Mouse (Mus musculus) testis, adult 2 months (tissue): ENCODE measurements at regions not wholly inside any gene's neighbourhood (a gene's known extent, or its start where the extent isn't known, plus 50 kb on each side); places are given as distances from the start of the nearest gene placed in this dataset.

Source experiments
- H3K27ac ChIP-seq: fragments of 200-500 bp; 2 replicates; pipeline ENCODE4 v1.5.1; 2012; ENCODE audit warnings: low read depth, low read length; ENCODE audit not compliant: control insufficient read depth, insufficient read depth
- H3K27me3 ChIP-seq: fragments of 200-500 bp; 2 replicates; pipeline ENCODE4 v1.6.1; 2012; ENCODE audit warnings: mild to moderate bottlenecking, low read length, moderate library complexity; ENCODE audit not compliant: control insufficient read depth, insufficient read depth
- H3K36me3 ChIP-seq: fragments of 200-500 bp; 2 replicates; pipeline ENCODE4 v1.6.1; 2012; ENCODE audit warnings: mild to moderate bottlenecking, low read length; ENCODE audit not compliant: control insufficient read depth, insufficient read depth
- H3K4me1 ChIP-seq: fragments of 200-500 bp; 2 replicates; pipeline ENCODE4 v1.6.1; 2012; ENCODE audit warnings: low read length; ENCODE audit not compliant: control insufficient read depth, insufficient read depth
- H3K4me3 ChIP-seq: fragments of 200-500 bp; 2 replicates; pipeline ENCODE4 v1.5.1; 2012; ENCODE audit warnings: low read depth, mild to moderate bottlenecking, low read length, moderate library complexity, mixed read lengths; ENCODE audit not compliant: control insufficient read depth
- CTCF ChIP-seq: fragments of 200-500 bp; IDR thresholded peaks from 2 replicates; pipeline ENCODE4 v1.5.1; 2012; ENCODE audit warnings: low read depth, mild to moderate bottlenecking, inconsistent platforms, low read length, moderate library complexity; ENCODE audit not compliant: control insufficient read depth, insufficient read depth, insufficient replicate concordance
- POLR2A ChIP-seq: fragments of 200-500 bp; IDR thresholded peaks from 2 replicates; pipeline ENCODE4 v1.6.1; 2012; ENCODE audit warnings: low read depth, mild to moderate bottlenecking, inconsistent platforms, low read length, moderate library complexity; ENCODE audit not compliant: control insufficient read depth

DNA sequence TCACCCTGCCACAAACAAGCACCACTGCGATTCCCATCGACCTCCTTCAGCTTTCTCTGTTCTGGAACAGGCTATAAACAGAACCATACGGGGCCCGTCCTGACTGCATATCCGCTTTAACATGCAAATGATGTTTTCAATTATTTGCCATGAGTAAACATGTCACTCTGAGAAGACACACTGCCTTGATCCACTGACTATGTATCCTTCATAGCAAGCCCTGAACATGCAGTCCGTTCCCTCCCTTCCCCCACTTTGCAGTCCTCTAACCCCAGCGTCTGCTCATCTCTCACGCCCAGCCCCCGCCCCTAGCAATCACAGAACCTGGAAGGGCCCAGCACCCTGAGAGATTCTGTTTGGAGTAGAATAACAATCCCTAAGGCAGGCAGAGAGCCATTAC, 89.4 kb upstream of the Rybp start:
- no peaks in the 10 kb centered on the region for H3K36me3 ChIP-seq
- no peak overlapping the region for H3K4me3 ChIP-seq
- TF ChIP-seq CTCF (no peak), POLR2A (no peak)
- no peaks in the 10 kb centered on the region for H3K4me1 ChIP-seq
- H3K27ac ChIP-seq, result no peak overlapping the region
- H3K27me3 ChIP-seq, result no peaks in the 10 kb centered on the region

- Histone ChIP-seq H3K36me3 (no peaks in the 10 kb centered on the region), H3K4me3 (no peak overlapping the region), H3K27me3 (no peaks in the 10 kb centered on the region), H3K27ac (no peak overlapping the region), H3K4me1 (no peaks in the 10 kb centered on the region)
- TF ChIP-seq POLR2A (no peak), CTCF (no peak)
Measured at GRCm38 (mm10) chr6:100370828-100371227, 83.5 kb upstream of the Rybp start.

DNA sequence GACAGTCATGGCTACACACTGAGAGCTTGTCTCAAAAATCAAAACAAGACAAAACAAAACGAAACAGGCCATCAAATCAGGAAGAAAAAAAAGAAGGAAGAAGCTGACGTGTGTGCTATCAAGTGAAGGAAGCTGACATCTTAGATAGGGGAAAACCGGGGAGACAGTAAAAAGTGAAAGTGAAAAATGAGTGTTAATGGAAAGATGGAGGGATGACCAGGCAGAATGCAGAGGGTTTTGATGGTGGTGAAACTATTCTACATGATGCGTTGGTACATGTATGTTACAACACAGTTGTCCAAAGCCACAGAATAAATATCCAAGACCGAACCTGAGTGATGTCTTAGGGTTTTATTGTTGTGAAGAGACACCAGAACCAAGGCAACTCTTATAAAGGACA, 83.1 kb upstream of the Rybp start:
- Histone ChIP-seq H3K27ac (no peak overlapping the region), H3K4me3 (no peak overlapping the region), H3K4me1 (no peaks in the 10 kb centered on the region), H3K27me3 (no peaks in the 10 kb centered on the region), H3K36me3 (no peaks in the 10 kb centered on the region)
- TF ChIP-seq POLR2A, result no peak

DNA sequence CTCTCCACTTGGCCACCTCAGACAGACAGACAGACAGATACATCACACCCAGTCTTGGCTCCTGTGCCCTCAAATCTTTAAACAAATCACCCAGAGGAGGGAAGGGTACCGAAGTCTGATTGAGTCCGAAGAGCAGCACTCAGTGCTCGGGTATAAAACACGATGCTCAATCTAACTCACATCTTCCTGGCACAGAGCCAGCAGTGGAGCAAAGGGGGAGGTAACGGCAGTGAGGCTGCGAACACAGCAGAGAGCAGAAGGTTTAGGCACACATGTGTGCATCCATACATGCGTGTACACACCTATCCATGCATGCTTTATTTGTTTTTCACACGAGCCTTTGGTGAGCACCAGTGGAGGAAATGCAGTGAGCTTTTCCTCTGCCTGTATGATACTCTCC, 78.9 kb upstream of the Rybp start:
- Histone ChIP-seq H3K36me3 (no peaks in the 10 kb centered on the region), H3K4me3 (no peak overlapping the region), H3K27ac (no peak overlapping the region), H3K27me3 (no peaks in the 10 kb centered on the region), H3K4me1 (no peaks in the 10 kb centered on the region)
- TF ChIP-seq POLR2A (no peak), CTCF (no peak)

GRCm38 (mm10) chr6:100365791-100366190, 78.5 kb upstream of the Rybp start:
- no peaks in the 10 kb centered on the region for H3K4me1 ChIP-seq
- no peak overlapping the region for H3K27ac ChIP-seq
- no peaks in the 10 kb centered on the region for H3K36me3 ChIP-seq
- no peaks in the 10 kb centered on the region for H3K27me3 ChIP-seq
- no peak overlapping the region for H3K4me3 ChIP-seq
- TF ChIP-seq CTCF (no peak), POLR2A (no peak)

DNA sequence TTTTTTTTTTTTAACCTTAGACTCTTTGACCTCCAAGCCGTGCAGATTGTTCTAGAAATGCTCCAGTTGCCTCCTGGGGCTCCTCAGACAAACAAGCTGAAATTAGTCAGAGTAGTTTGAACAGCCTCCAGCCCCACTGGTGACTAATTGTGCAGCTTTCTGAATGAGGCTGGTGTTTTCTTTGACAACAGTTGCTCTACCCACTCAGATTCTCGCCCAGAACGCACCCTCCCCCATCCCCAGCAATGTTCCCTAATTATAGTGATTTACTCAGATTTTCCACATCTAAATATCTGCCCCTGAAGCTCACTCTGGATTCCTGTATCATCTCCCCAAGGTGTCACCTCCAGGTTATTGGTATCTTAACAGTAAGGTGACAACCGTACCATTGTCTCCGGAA, 76.4 kb upstream of the Rybp start:
- Histone ChIP-seq H3K27me3 (no peaks in the 10 kb centered on the region), H3K4me1 (no peaks in the 10 kb centered on the region), H3K27ac (no peak overlapping the region), H3K4me3 (no peak overlapping the region), H3K36me3 (no peaks in the 10 kb centered on the region)
- no peak for TF ChIP-seq POLR2A
- TF ChIP-seq CTCF, result no peak

- H3K4me1 ChIP-seq, result no peaks in the 10 kb centered on the region
- H3K4me3 ChIP-seq, result no peak overlapping the region
- no peak overlapping the region for H3K27ac ChIP-seq
- no peaks in the 10 kb centered on the region for H3K27me3 ChIP-seq
- no peaks in the 10 kb centered on the region for H3K36me3 ChIP-seq
- TF ChIP-seq CTCF, result no peak
- no peak for TF ChIP-seq POLR2A
Measured at GRCm38 (mm10) chr6:100356617-100357399, 69.5 kb upstream of the Rybp start.

- Histone ChIP-seq H3K4me3 (no peak overlapping the region), H3K4me1 (no peaks in the 10 kb centered on the region), H3K36me3 (no peaks in the 10 kb centered on the region), H3K27me3 (no peaks in the 10 kb centered on the region), H3K27ac (no peak overlapping the region)
- TF ChIP-seq POLR2A (no peak), CTCF (no peak)
Measured at GRCm38 (mm10) chr6:100355858-100356257, 68.6 kb upstream of the Rybp start.
